In the genomic region with DNA sequence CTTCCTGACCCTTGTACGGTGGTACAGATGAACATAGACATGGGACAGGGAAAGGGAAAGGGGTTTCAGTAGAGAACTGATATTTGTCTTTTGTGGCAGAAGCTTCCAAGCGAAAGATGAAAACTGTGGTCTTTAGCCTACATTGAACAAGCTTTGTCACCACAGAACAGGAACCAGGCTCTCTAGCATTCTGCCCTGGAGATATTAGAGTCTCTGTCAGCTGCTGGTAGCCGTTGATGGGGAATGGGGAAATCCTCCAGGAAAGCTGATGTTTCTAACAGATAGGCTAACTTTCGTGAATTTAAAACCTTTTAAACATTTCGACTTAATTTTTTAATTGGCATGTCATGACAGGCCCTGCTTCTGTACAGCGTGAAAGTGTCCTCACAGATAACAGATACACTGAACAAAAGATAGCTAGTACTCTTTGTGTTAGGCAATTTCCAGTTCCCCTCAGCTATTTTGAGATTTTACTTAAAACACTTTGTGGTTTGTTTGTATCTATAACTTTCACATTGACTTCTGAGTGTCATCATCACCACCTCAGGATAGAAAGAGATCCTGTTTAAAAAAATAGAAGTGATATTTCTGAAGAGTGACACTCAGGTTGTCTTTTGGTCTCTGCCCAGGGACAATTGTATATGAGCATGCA, we compare ENCODE assay signal across 10 mouse cellular contexts. TPM values are rescaled to one million over a fixed set of nuclear protein-coding genes. Genes with fewer than 3 reads are reported as not detected.
DNase-seq lines count a peak whose midpoint lies in the region; ATAC-seq and TF ChIP-seq lines count a peak whose summit lies in the region.
"Had no signal": no experiment of that assay in that cellular context is flagged by ENCODE, and none has a peak within 500 bp of the region (broad histone marks: within the 10 kb centered on the region; RNA-seq: fewer than 3 reads in every experiment).

No protein-coding gene starts in this region.

- no peaks in the 10 kb centered on the region for H3K36me3 ChIP-seq in heart, embryonic 12.5 days
- H3K36me3 ChIP-seq in megakaryocyte, embryonic 14.5 days (replicated peaks; ENCODE audit: low read length), result peaks cover 59% of the 10 kb centered on the region

- DNase-seq in heart, postnatal 10 days, result no peak
- DNase-seq in A20 (ENCODE audit: low read depth, low spot score) (peak; percentile 56), MN1 (ENCODE audit: low spot score) (no peak)
- DNase-seq in adrenal gland, postnatal 25 days, result no peak
- DNase-seq in cerebellum, adult 9-10 months, result no peak
- DNase-seq: right cerebral cortex, postnatal 25 days had no signal

- intact Hi-C loops in heart, postnatal 10 days (cut with DNase I), result no loop called here

- H3K9ac ChIP-seq in heart, embryonic 12.5 days, result no peak overlapping the region

- 47% methylated on average over 6 of the region's 6 CpGs for WGBS in heart, embryonic 12.5 days

- peak overlapping the region; percentile 98; the same call in 1 of the 2 replicates for H3K4me2 ChIP-seq in heart, embryonic 12.5 days

- TF ChIP-seq CTCF in embryonic fibroblast, embryonic 13.5 days (IDR thresholded peaks at IDR 0.05; ENCODE audit: borderline replicate concordance, insufficient read depth, low read length), result no peak

- peaks cover 14% of the 10 kb centered on the region for H3K4me1 ChIP-seq in heart, embryonic 12.5 days (replicated peaks)
- peaks cover 13% of the 10 kb centered on the region for H3K4me1 ChIP-seq in embryonic fibroblast, embryonic 13.5 days (ENCODE audit: control insufficient read depth, insufficient read depth, low read length)
- H3K4me1 ChIP-seq in megakaryocyte, embryonic 14.5 days, result peaks cover 74% of the 10 kb centered on the region

- H3K4me3 ChIP-seq in heart, embryonic 12.5 days, result no peak overlapping the region
- H3K4me3 ChIP-seq in embryonic fibroblast, embryonic 13.5 days (ENCODE audit: insufficient read depth, low read length), result peak overlapping the region; percentile 3; the same call in 1 of the 2 replicates
- H3K4me3 ChIP-seq in megakaryocyte, embryonic 14.5 days (replicated peaks), result peak overlapping the region; percentile 99

- peaks cover 10% of the 10 kb centered on the region for H3K27me3 ChIP-seq in heart, embryonic 12.5 days (replicated peaks)
- H3K27me3 ChIP-seq in megakaryocyte, embryonic 14.5 days (replicated peaks), result no peaks in the 10 kb centered on the region

- H3K9me3 ChIP-seq in heart, embryonic 12.5 days (replicated peaks), result no peaks in the 10 kb centered on the region
- H3K9me3 ChIP-seq in megakaryocyte, embryonic 14.5 days, result no peaks in the 10 kb centered on the region

- no peak overlapping the region for H3K27ac ChIP-seq in heart, embryonic 12.5 days (ENCODE audit: poor library complexity, severe bottlenecking)
- no peak overlapping the region for H3K27ac ChIP-seq in embryonic fibroblast, embryonic 13.5 days (ENCODE audit: insufficient read depth, low read length)
- H3K27ac ChIP-seq: kidney, postnatal 0 days had no signal

- ATAC-seq in heart, embryonic 12.5 days (ENCODE audit: insufficient number of reproducible peaks, low FRiP score), result no peak

- no peak for TF ChIP-seq POLR2A in embryonic fibroblast, embryonic 13.5 days (IDR thresholded peaks at IDR 0.05; ENCODE audit: low read depth, low read length)

RNA-seq across cellular contexts. Expression of a gene that starts 1.4 kb away (rescaled TPM):
- polyA plus RNA-seq in heart, embryonic 12.5 days (2016; fragmentation: Nextera tagmentation; extraction: Ambion mirVana), result 9.6 and 11.9 TPM in 2 replicates
- total RNA-seq in heart, postnatal 10 days (2021), result 1 to 10 TPM; 5.8 to 7.3 TPM
- 19.2 and 28.9 TPM in 2 replicates for polyA plus RNA-seq in embryonic fibroblast, embryonic 13.5 days (2011; ENCODE audit: insufficient read length, low read depth, missing spikeins)
- 123 and 181 TPM in 2 replicates for polyA plus RNA-seq in megakaryocyte, embryonic 14.5 days (2012; ENCODE audit: insufficient read depth, low replicate concordance)
- total RNA-seq in adrenal gland, postnatal 25 days (2021), result 5.4 and 6.1 TPM in 2 replicates

RNA-seq across cellular contexts. Expression of a gene that starts 58.7 kb away (rescaled TPM):
- polyA plus RNA-seq in heart, embryonic 12.5 days (2016; fragmentation: Nextera tagmentation; extraction: Ambion mirVana), result 2,473 and 2,477 TPM in 2 replicates
- total RNA-seq in heart, postnatal 10 days (2021), result 100 to 1,000 TPM; 257 to 700 TPM
- 1.6 and 2.7 TPM in 2 replicates for polyA plus RNA-seq in embryonic fibroblast, embryonic 13.5 days (2011; ENCODE audit: insufficient read length, low read depth, missing spikeins)
- 0.86 TPM in 1 of 2 replicates, not detected in the other for polyA plus RNA-seq in megakaryocyte, embryonic 14.5 days (2012; ENCODE audit: insufficient read depth, low replicate concordance)
- 2.9 and 3.4 TPM in 2 replicates for total RNA-seq in adrenal gland, postnatal 25 days (2021)

RNA-seq across cellular contexts. Expression of a gene that starts 58.7 kb away (rescaled TPM):
- 37.6 and 40.6 TPM in 2 replicates for polyA plus RNA-seq in heart, embryonic 12.5 days (2016; fragmentation: Nextera tagmentation; extraction: Ambion mirVana)
- 10 to 100 TPM; 32.4 to 40.6 TPM for total RNA-seq in heart, postnatal 10 days (2021)
- 101 and 111 TPM in 2 replicates for polyA plus RNA-seq in embryonic fibroblast, embryonic 13.5 days (2011; ENCODE audit: insufficient read length, low read depth, missing spikeins)
- 2.5 TPM in 1 of 2 replicates, not detected in the other for polyA plus RNA-seq in megakaryocyte, embryonic 14.5 days (2012; ENCODE audit: insufficient read depth, low replicate concordance)
- 54.9 and 68.9 TPM in 2 replicates for total RNA-seq in adrenal gland, postnatal 25 days (2021)

Comparison
In these comparisons a context has a peak if more than half of its experiments do, and no peak if none do; other contexts are left out.
1. RNA of a gene that starts 58.7 kb away (polyA plus RNA-seq): 2,473 to 2,477 TPM in heart, embryonic 12.5 days; 1.6 to 2.7 TPM in embryonic fibroblast, embryonic 13.5 days and 0.86 TPM in megakaryocyte, embryonic 14.5 days; every median in the first group is over 100 times any median in the second.
2. RNA of a gene that starts 58.7 kb away (polyA plus RNA-seq): 101 to 111 TPM in embryonic fibroblast, embryonic 13.5 days and 37.6 to 40.6 TPM in heart, embryonic 12.5 days; 2.5 TPM in megakaryocyte, embryonic 14.5 days; every median in the first group is over 10 times any median in the second.